Mouse (Mus musculus) liver, embryonic 16.5 days (tissue): Measurements from ENCODE around the gene Pcyt1a. TPM values are rescaled to one million over a fixed set of nuclear protein-coding genes. Genes with fewer than 3 reads are reported as not detected.

ENCODE experiments used
- ATAC-seq: fragments of 200-750 bp; cut with Nextera tagmentation; 2 replicates; pipeline ENCODE4 v1.8.0; 2017; ENCODE audit warnings: low read depth, mild to moderate bottlenecking, moderate number of reproducible peaks, moderate library complexity
- H3K27ac ChIP-seq: fragments of 300-500 bp; sonication (generic); 2 replicates; pipeline ENCODE4 v1.5.1; 2014; ENCODE audit warnings: mild to moderate bottlenecking, low read length
- H3K27me3 ChIP-seq: fragments of 300-500 bp; sonication (generic); 2 replicates; pipeline ENCODE4 v1.6.1; 2014; ENCODE audit warnings: low read depth, low read length, mixed read lengths; ENCODE audit not compliant: control insufficient read depth, insufficient read depth
- H3K36me3 ChIP-seq: fragments of 300-500 bp; sonication (generic); 2 replicates; pipeline ENCODE4 v1.6.1; 2014; ENCODE audit warnings: mild to moderate bottlenecking; ENCODE audit not compliant: control insufficient read depth, insufficient read depth
- H3K4me1 ChIP-seq: fragments of 300-500 bp; sonication (generic); 2 replicates; pipeline ENCODE4 v1.6.1; 2014; ENCODE audit warnings: low read depth, low read length, mixed read lengths; ENCODE audit not compliant: control insufficient read depth
- H3K4me2 ChIP-seq: fragments of 300-500 bp; sonication (generic); 2 replicates; pipeline ENCODE4 v1.6.1; 2014; ENCODE audit warnings: low read depth, low read length, mixed read lengths
- H3K4me3 ChIP-seq: fragments of 300-500 bp; sonication (generic); 2 replicates; pipeline ENCODE4 v1.5.1; 2014; ENCODE audit warnings: low read depth, mild to moderate bottlenecking, low read length
- H3K9ac ChIP-seq: fragments of 300-500 bp; sonication (generic); 2 replicates; pipeline ENCODE4 v1.6.1; 2014; ENCODE audit warnings: low read depth, low read length
- H3K9me3 ChIP-seq: fragments of 300-500 bp; sonication (generic); replicated peaks from 2 replicates; pipeline ENCODE4 v1.6.1; 2016; ENCODE audit warnings: low read length; ENCODE audit not compliant: control insufficient read depth
- WGBS: fragments of 180-500 bp; shearing (Covaris S2); extraction: QIAGEN DNeasy Blood & Tissue Kit; methylation state at CpG from one replicate; pipeline ENCODE4 v1.1.7; 2014; ENCODE audit not compliant: insufficient replicate concordance; 5-methylcytosine and 5-hydroxymethylcytosine counted together
- polyA plus RNA-seq: library from polyadenylated mRNA; unstranded; fragments of >200 nt; fragmentation: Nextera tagmentation; extraction: Ambion mirVana; gene quantifications from 2 replicates; pipeline ENCODE4 v1.2.1, GENCODE M21; 2015

Pcyt1a gene
- polyA plus RNA-seq, 1 experiment from 2014 or later: 42.1 TPM

DNA sequence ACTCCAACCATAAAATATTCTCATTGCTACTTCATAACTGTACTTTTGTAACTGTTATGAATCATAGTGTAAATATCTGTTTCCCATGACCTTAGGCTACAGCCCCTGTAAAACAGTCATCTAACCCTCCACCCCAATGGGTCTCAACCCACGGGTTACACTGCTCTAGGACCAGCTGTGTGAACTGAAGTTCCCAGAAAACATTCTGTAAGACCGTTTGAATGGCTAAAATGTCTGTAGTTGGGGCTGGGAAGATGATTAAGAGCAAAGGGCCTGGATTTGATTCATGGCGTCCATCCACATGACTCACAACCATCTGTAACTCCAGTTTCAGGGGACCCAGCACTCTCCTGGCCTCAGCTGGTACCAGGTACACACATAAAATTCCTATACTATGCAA, 32.5 kb upstream of the Pcyt1a start:
- H3K9me3 ChIP-seq: no peaks in the 10 kb centered on the region
- H3K4me3 ChIP-seq: no peak overlapping the region
- H3K4me1 ChIP-seq: no peaks in the 10 kb centered on the region; the same call in 1 of the 2 replicates
- no peak overlapping the region for H3K4me2 ChIP-seq
- no peaks in the 10 kb centered on the region; the same call in 1 of the 2 replicates for H3K36me3 ChIP-seq
- WGBS: 56% methylated on average over 3 of the region's 3 CpGs
- no peaks in the 10 kb centered on the region for H3K27me3 ChIP-seq
- no peak overlapping the region for H3K27ac ChIP-seq
- no peak for ATAC-seq
- no peak overlapping the region for H3K9ac ChIP-seq

GRCm38 (mm10) chr16:32400267-32400666, 30.5 kb upstream of the Pcyt1a start, which contains the start of gene Tm4sf19:
Gene Tm4sf19, plus strand, starts transcription at chr16:32400506.
- no peaks in the 10 kb centered on the region; the same call in 1 of the 2 replicates for H3K4me1 ChIP-seq
- no peak within 1 kb of the TSS for H3K27ac ChIP-seq
- no peak within 1 kb of the TSS for H3K9ac ChIP-seq
- H3K4me3 ChIP-seq: no peak within 1 kb of the TSS
- ATAC-seq: no peak
- no peak within 1 kb of the TSS for H3K4me2 ChIP-seq
- no peaks in the 10 kb centered on the region for H3K9me3 ChIP-seq
- WGBS: 65% methylated on average over 7 of the region's 7 CpGs
- no peaks in the 10 kb centered on the region for H3K36me3 ChIP-seq
- H3K27me3 ChIP-seq: no peaks in the 10 kb centered on the region

DNA sequence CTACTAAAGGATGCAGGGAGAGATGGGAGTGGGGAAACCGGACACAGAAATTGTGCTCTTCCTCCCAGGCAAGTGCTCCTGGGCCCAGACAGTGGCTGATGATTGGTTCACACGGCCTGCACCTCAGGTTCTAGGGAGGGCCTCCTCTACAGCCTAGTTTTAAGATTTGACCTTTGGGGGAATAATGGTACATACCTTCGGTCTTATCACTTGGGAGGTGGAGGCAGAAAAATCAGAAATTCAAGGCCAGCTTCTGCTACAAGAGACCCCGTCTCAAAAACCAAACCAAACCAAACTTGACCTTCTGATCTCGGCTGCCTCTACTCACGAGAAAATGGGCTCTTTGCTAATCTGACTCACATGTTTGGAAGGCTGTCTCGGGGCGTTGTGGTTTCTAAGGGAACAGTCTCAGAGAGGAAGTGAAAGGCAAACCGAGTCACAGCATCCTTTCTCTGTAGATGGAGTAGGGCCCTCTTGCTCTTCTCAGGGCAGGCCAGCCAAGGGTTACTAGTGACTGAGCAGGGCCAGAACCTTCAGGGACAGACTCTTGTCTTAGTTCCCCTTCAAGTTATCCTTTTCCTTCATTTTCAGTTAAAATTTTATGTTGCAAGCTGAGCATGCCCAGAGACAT, 29.3 kb upstream of the Pcyt1a start:
- H3K9ac ChIP-seq: no peak overlapping the region
- no peaks in the 10 kb centered on the region for H3K36me3 ChIP-seq
- no peaks in the 10 kb centered on the region for H3K9me3 ChIP-seq
- 41% methylated on average over 9 of the region's 9 CpGs for WGBS
- no peak for ATAC-seq
- H3K4me2 ChIP-seq: no peak overlapping the region
- no peak overlapping the region for H3K4me3 ChIP-seq
- no peaks in the 10 kb centered on the region for H3K27me3 ChIP-seq
- no peaks in the 10 kb centered on the region for H3K4me1 ChIP-seq
- no peak overlapping the region for H3K27ac ChIP-seq

- Histone ChIP-seq H3K9ac (no peak overlapping the region), H3K27ac (no peak overlapping the region), H3K36me3 (no peaks in the 10 kb centered on the region), H3K9me3 (no peaks in the 10 kb centered on the region), H3K4me1 (no peaks in the 10 kb centered on the region), H3K27me3 (no peaks in the 10 kb centered on the region; the same call in 1 of the 2 replicates), H3K4me2 (no peak overlapping the region), H3K4me3 (no peak overlapping the region)
- WGBS: 83% methylated on average over 3 of the region's 3 CpGs
- ATAC-seq: no peak
Measured at GRCm38 (mm10) chr16:32402818-32403217, 27.9 kb upstream of the Pcyt1a start.

DNA sequence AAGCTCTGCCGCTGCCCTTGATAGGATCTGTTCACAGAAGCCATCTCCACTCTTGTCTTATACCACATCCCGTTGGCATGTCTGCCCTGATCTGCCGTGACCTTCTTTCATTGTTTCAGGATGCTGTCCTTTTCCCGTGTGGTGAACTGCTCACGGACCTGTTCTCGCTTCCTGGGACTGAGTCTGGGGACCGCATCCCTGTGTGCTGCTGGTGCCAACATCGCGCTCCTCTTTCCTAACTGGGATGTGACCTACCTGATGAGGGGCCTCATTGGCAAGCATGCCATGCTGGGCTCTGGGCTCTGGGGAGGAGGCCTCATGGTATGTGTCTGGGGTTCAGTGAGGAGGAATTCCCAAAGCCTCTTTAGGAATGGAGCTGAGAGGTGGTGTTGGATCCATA, 25.0 kb upstream of the Pcyt1a start:
- no peak overlapping the region for H3K4me3 ChIP-seq
- no peak overlapping the region for H3K4me2 ChIP-seq
- H3K9ac ChIP-seq: no peak overlapping the region
- H3K9me3 ChIP-seq: no peaks in the 10 kb centered on the region
- no peak for ATAC-seq
- no peaks in the 10 kb centered on the region for H3K4me1 ChIP-seq
- H3K36me3 ChIP-seq: no peaks in the 10 kb centered on the region
- no peaks in the 10 kb centered on the region; the same call in 1 of the 2 replicates for H3K27me3 ChIP-seq
- no peak overlapping the region for H3K27ac ChIP-seq
- 84% methylated on average over 9 of the region's 9 CpGs for WGBS

DNA sequence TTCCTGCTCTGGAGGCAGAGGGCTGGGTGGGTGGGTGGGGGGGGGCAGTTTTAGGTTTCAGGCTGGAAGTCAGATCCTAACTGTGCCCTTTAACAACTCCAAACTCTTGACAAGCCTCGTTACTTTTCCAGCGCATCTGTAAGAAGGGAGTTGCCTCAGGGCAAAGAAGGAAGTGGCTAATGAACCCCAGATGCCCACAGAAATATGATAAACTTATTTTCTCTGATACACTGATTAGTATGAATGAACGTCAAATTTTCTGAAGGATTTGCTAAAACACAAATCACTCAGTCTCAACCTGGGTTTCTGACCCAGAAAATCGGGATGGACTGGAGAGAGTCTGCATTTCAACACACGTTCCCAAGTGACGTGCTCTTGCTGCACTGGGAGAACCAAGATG, 24.1 kb upstream of the Pcyt1a start:
- H3K9ac ChIP-seq: no peak overlapping the region
- no peaks in the 10 kb centered on the region for H3K4me1 ChIP-seq
- no peaks in the 10 kb centered on the region for H3K36me3 ChIP-seq
- no peak overlapping the region for H3K4me2 ChIP-seq
- H3K27ac ChIP-seq: no peak overlapping the region
- 46% methylated on average over 6 of the region's 6 CpGs for whole genome bisulfite sequencing
- ATAC-seq: no peak
- H3K9me3 ChIP-seq: no peaks in the 10 kb centered on the region
- H3K4me3 ChIP-seq: no peak overlapping the region
- no peaks in the 10 kb centered on the region; the same call in 1 of the 2 replicates for H3K27me3 ChIP-seq

DNA sequence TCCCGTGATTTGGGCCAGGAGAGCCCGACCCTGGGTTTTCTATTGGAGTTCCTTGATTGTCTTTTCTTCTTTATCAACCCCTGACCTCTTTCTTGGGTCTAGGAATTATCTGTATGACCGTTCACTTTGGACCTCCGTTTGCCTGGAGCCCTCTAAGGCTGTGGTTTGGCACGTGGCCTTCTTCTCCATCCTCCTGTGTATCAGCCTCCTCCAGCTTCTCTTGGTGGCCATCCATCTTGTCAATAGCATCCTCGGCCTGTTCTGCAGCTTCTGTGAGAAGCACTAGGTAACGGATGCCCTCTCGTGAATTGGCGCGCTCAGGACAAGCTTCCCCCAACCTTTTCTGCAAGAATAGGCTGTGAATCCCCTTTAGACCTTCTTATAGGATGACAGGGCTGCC, 23.0 kb upstream of the Pcyt1a start:
- no peak for ATAC-seq
- H3K4me2 ChIP-seq: no peak overlapping the region
- H3K9ac ChIP-seq: no peak overlapping the region
- H3K27me3 ChIP-seq: no peaks in the 10 kb centered on the region; the same call in 1 of the 2 replicates
- H3K9me3 ChIP-seq: no peaks in the 10 kb centered on the region
- no peak overlapping the region for H3K4me3 ChIP-seq
- H3K36me3 ChIP-seq: no peaks in the 10 kb centered on the region
- 49% methylated on average over 10 of the region's 10 CpGs for WGBS
- no peak overlapping the region for H3K27ac ChIP-seq
- H3K4me1 ChIP-seq: no peaks in the 10 kb centered on the region

DNA sequence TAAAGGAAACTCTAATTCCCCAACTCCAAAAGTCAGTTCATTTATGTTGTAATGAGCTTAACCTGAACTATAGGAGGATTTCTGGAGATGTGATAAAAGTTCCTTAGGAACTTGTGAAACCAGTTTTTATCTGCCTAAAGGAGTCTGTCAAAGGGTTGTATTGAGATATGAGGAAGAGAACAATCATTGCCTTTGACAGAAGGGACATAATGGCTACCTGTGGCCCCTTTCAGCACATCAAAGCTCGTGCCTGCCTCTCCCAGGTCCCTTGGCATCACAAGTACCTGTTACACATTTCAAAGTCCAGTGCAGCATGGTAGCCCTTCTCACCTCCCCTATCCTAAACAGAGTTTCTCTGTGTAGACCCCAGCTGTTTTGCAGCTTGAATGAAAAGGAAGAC, 13.3 kb upstream of the Pcyt1a start:
- Histone ChIP-seq H3K4me3 (no peak overlapping the region), H3K9ac (no peak overlapping the region), H3K9me3 (no peaks in the 10 kb centered on the region), H3K27me3 (no peaks in the 10 kb centered on the region), H3K4me2 (no peak overlapping the region), H3K27ac (no peak overlapping the region), H3K4me1 (peaks cover 13% of the 10 kb centered on the region), H3K36me3 (no peaks in the 10 kb centered on the region)
- no peak for ATAC-seq
- WGBS: 67% methylated on average over 1 of the region's 1 CpGs

DNA sequence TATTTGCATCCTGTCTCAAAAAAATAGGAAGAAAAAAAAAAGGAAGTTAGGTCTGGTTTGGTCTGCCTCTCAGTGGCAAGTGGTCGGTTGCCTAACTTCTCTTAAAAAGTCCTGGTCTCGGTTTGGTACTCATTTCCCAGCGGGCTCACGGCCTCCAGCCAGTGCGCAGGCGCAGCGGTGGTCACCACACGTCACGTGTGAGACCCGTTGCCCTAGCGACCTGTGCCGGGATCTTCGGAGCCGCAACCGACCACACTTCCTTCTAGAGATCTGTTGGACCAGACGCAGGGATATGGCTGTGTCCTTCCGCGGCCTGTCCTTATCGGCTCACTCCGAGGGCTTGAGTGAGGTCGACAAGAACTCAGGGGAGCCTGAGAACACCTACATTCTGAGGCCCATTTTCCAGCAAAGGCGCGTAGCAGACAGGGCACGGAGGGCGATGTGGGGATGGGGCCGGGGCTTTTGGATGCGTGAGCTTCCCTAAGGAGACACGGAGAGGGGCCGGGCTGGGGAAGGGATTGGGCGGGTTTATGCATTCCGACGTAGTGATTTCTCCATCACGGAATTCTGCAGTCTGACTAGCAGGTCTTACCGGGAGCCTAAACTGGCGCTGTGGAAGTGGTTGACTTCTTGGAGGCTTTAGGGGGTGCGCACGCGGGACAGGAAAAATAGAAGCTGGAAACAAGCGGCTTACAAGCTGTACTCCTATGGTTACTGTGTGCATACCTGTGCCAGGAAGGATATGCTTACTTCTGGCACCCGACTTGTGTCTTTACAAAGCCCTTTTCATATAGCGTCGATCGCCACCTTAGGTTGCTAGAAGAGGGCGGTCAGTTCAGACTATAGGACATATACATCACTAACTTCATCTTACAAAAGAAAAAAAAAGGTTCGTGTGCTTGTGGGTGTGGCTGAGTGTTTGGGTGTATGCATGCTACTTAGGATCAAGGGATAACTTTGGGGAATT, 10.9 kb upstream of the Pcyt1a start, which contains the start of gene Tctex1d2:
TSS of gene Tctex1d2 (plus strand) at position 186 of the 967 bp plus-strand sequence.
- ATAC-seq: peak; percentile 90
- peak within 1 kb of the TSS; percentile 68 for H3K4me3 ChIP-seq
- peaks cover 13% of the 10 kb centered on the region for H3K4me1 ChIP-seq
- peak within 1 kb of the TSS; percentile 59; the same call in 1 of the 2 replicates for H3K27ac ChIP-seq
- H3K9me3 ChIP-seq: no peaks in the 10 kb centered on the region
- WGBS: 5% methylated on average over 45 of the region's 45 CpGs
- H3K4me2 ChIP-seq: peak within 1 kb of the TSS; percentile 93
- H3K36me3 ChIP-seq: no peaks in the 10 kb centered on the region
- H3K9ac ChIP-seq: peak within 1 kb of the TSS; percentile 61
- no peaks in the 10 kb centered on the region for H3K27me3 ChIP-seq
